Mouse (Mus musculus) brain, adult 2 months (tissue): Measurements from ENCODE around the gene Sft2d1.

Source experiments
- DNase-seq: peaks from one replicate; pipeline ENCODE4 v3.0.0; 2011; ENCODE audit warnings: low read depth, low spot score

Sft2d1 gene

GRCm38 (mm10) chr17:8310838-8311614 is at the start of gene Sft2d1:
Sft2d1 (plus strand) TSS chr17:8311102.
- DNase-seq = peak; percentile 98

- peak; percentile 92 for DNase-seq
Observed at GRCm38 (mm10) chr17:8264638-8265037, 46.3 kb upstream of the Sft2d1 start.

GRCm38 (mm10) chr17:8272054-8272749 is 38.7 kb upstream of the Sft2d1 start:
- DNase-seq = no peak

- no peak for DNase-seq
Observed at GRCm38 (mm10) chr17:8272951-8273350, 38.0 kb upstream of the Sft2d1 start.

- DNase-seq = no peak
Observed at GRCm38 (mm10) chr17:8276071-8276470, 34.8 kb upstream of the Sft2d1 start.

GRCm38 (mm10) chr17:8276680-8277079 is 34.2 kb upstream of the Sft2d1 start:
- DNase-seq = no peak

- no peak for DNase-seq
Observed at GRCm38 (mm10) chr17:8277266-8277665, 33.6 kb upstream of the Sft2d1 start.

GRCm38 (mm10) chr17:8278356-8278755 is 32.5 kb upstream of the Sft2d1 start:
- no peak for DNase-seq

- DNase-seq = peak; percentile 99
Observed at GRCm38 (mm10) chr17:8282821-8283525, 27.9 kb upstream of the Sft2d1 start, which contains the start of gene Mpc1. Mpc1 (plus strand) TSS chr17:8282904.

GRCm38 (mm10) chr17:8283526-8284253 is 27.2 kb upstream of the Sft2d1 start:
- peak; percentile 99 for DNase-seq

- DNase-seq = peak; percentile 56
Observed at GRCm38 (mm10) chr17:8284254-8284661, 26.6 kb upstream of the Sft2d1 start.

- no peak for DNase-seq
Observed at GRCm38 (mm10) chr17:8285056-8285455, 25.8 kb upstream of the Sft2d1 start.

GRCm38 (mm10) chr17:8286987-8287386 is 23.9 kb upstream of the Sft2d1 start:
- DNase-seq = no peak

- DNase-seq = no peak
Observed at GRCm38 (mm10) chr17:8289993-8290679, 20.8 kb upstream of the Sft2d1 start.

- no peak for DNase-seq
Observed at GRCm38 (mm10) chr17:8290736-8291135, 20.2 kb upstream of the Sft2d1 start.

GRCm38 (mm10) chr17:8295825-8296224 is 15.1 kb upstream of the Sft2d1 start:
- DNase-seq = peak; percentile 27

- no peak for DNase-seq
Observed at GRCm38 (mm10) chr17:8296313-8296844, 14.5 kb upstream of the Sft2d1 start.

- DNase-seq = no peak
Observed at GRCm38 (mm10) chr17:8297746-8298145, 13.2 kb upstream of the Sft2d1 start.

GRCm38 (mm10) chr17:8298281-8298680 is 12.6 kb upstream of the Sft2d1 start:
- DNase-seq = no peak

GRCm38 (mm10) chr17:8299524-8299923 is 11.4 kb upstream of the Sft2d1 start:
- DNase-seq = peak; percentile 75

- no peak for DNase-seq
Observed at GRCm38 (mm10) chr17:8301515-8301914, 9.4 kb upstream of the Sft2d1 start.
